Mouse (Mus musculus): ENCODE data around the gene Pla2g3.

DNA sequence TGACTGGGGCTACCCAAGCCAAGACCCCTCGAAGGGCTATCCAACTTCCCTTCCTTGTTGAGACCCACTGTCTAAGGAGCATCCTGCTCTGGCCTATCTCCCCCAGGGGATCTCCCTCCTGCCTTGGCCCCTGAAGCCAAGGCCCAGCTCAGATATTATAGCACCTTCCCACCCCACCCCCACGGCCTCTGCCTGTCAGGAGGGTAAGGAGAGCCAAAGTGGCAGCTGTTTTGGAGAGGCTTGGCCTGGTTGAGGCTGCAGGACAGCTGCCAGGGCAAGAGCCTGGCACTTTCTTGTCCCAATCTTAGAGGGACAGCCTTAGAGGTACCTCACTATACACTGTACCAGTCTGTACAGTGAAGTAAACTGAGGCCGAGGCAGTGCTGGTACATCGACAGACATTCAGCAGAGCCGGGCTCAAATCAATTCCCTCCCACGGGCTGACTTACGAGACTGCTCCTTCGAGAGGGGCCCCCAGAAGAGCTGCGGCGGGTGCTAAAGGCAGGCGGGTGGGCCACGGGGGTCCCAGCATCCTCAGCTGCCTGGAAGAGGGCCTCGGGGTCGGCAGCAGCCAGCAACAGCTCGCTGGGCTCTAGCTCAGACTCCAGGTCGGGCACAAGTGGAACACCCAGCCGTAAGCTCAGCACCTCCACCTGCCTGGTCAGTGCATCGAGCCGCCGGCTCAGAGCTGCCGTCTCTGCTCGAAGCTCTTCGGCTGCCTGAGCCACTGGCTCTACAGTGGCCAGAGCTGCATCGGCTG is 39.1 kb downstream of the Pla2g3 start:
- TF ChIP-seq POLR2A (IDR thresholded peaks at IDR 0.05; ENCODE audit: low read depth, low read length) = no peak
- TF ChIP-seq CTCF (conservative IDR thresholded peaks at IDR 0.05; ENCODE audit: insufficient read depth, insufficient read length, low read depth, low read length) = no peak

Measured in kidney, adult 2 months (tissue).